Mouse (Mus musculus) embryonic fibroblast, embryonic 13.5 days (primary cell): ENCODE data around the gene Pkig.

Experiments
- CTCF ChIP-seq: IDR thresholded peaks from 2 replicates; pipeline ENCODE4 v1.5.1; 2011; ENCODE audit warnings: mild to moderate bottlenecking, control low read depth, low read length, moderate library complexity, borderline replicate concordance; ENCODE audit not compliant: insufficient read depth
- POLR2A ChIP-seq: IDR thresholded peaks from 2 replicates; pipeline ENCODE4 v1.6.1; 2011; ENCODE audit warnings: low read depth, mild to moderate bottlenecking, control low read depth, low read length, moderate library complexity

DNA sequence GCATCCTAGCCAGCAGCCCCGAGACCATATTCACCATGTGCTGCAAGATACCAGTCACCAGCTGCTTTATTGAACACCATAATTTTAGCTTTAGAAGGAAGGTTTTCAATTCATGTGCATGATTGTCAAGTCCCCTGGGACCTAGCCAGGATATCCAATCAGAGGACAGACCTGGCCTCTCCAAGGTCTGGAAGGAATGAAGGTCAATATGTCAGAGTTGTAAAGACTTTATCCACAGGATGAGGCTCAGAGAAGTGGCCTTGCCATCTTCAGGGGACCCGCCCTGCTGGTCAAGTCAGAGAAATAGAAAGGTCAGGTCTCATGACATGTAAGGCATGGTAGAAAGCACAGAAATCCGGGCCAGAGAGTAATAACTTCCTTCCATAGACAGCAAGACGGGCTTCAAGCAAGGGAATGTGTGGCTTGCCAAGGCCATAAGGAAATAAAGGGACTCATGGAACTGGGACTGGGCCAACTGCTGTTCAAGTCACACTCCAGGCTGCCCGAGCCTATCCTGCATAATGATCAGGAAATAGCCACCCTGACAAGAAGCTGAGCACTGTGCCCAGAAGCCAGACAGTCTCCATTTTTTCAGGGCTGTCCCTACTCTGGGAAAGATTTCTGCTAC is 68.7 kb downstream of the Pkig start:
- TF ChIP-seq POLR2A (no peak), CTCF (no peak)
